Mouse (Mus musculus) central nervous system, embryonic 11.5 days (tissue): ENCODE results near the gene Tex38. TPM values are rescaled to one million over a fixed set of nuclear protein-coding genes. Genes with fewer than 3 reads are reported as not detected.

Source experiments
- polyA plus RNA-seq: library from polyadenylated mRNA; depleted of rRNA; stranded (reverse); fragments of >200 nt; gene quantifications from 2 replicates; pipeline ENCODE4 v1.2.3, GENCODE M21; 2012; rRNA removed

Gene Tex38
- polyA plus RNA-seq: 0.42 and 1.2 TPM in 2 replicates

GRCm38 (mm10) chr4:115780918-115781317 is at the start of gene Tex38:
Tex38 (minus strand) TSS chr4:115781018.

GRCm38 (mm10) chr4:115827888-115828571 is 47.2 kb upstream of the Tex38 start, which contains the start of gene Mob3c:
Mob3c (plus strand) TSS chr4:115828092.

GRCm38 (mm10) chr4:115784769-115785510 is 4.1 kb upstream of the Tex38 start, which contains the start of gene Atpaf1:
Atpaf1 (plus strand) TSS chr4:115784812.

GRCm38 (mm10) chr4:115737551-115738041 is 43.2 kb downstream of the Tex38 start, which contains the start of gene Efcab14:
Efcab14 (plus strand) TSS chr4:115737744.

Other genes starting within 250 kb of the Tex38 start
- 0.10 TPM in 1 of 2 replicates, not detected in the other for gene Cyp4a31, start 217.4 kb downstream of the Tex38 start, polyA plus RNA-seq
- gene Cyp4a32, start 180.0 kb downstream of the Tex38 start, polyA plus RNA-seq: not detected in 2 replicates
- 0.08 and 0.19 TPM in 2 replicates for gene Cyp4b1, start 133.3 kb downstream of the Tex38 start, polyA plus RNA-seq
- gene Efcab14, start 43.3 kb downstream of the Tex38 start, polyA plus RNA-seq: 17.9 and 24.6 TPM in 2 replicates
- 27.5 and 28.1 TPM in 2 replicates for gene Atpaf1, start 3.8 kb upstream of the Tex38 start, polyA plus RNA-seq
- 6.5 and 8.0 TPM in 2 replicates for gene Mob3c, start 47.1 kb upstream of the Tex38 start, polyA plus RNA-seq
- 39.5 and 41.0 TPM in 2 replicates for gene Mknk1, start 58.2 kb upstream of the Tex38 start, polyA plus RNA-seq
- gene Kncn, start 103.4 kb upstream of the Tex38 start, polyA plus RNA-seq: not detected in 2 replicates
- gene 6430628N08Rik, start 109.6 kb upstream of the Tex38 start, polyA plus RNA-seq: 0.04 and 0.23 TPM in 2 replicates
- gene Dmbx1, start 158.9 kb upstream of the Tex38 start, polyA plus RNA-seq: 5.4 and 9.1 TPM in 2 replicates
- 2.7 TPM in 2 replicates for gene Faah, start 236.9 kb upstream of the Tex38 start, polyA plus RNA-seq